In genomic region chr4:87767711-87768561, GRCm38 (mm10) we compare ENCODE assay signal across 9 mouse cellular contexts.
DNase-seq lines count a peak whose midpoint lies in the region; ATAC-seq lines count a peak whose summit lies in the region.
"Had no signal": no experiment of that assay in that cellular context is flagged by ENCODE, and none has a peak within 500 bp of the region (broad histone marks: within the 10 kb centered on the region; RNA-seq: fewer than 3 reads in every experiment).

No protein-coding gene starts in this region.

- H3K27ac ChIP-seq in kidney, embryonic 16.5 days (ENCODE audit: low read length), result no peak overlapping the region
- H3K27ac ChIP-seq in embryonic facial prominence, embryonic 14.5 days (replicated peaks; ENCODE audit: low read depth, low read length), result no peak overlapping the region; the same call in 1 of the 2 replicates
- H3K27ac ChIP-seq in intestine, embryonic 15.5 days, result no peak overlapping the region
- no peak overlapping the region for H3K27ac ChIP-seq in neural tube, embryonic 14.5 days (ENCODE audit: low read depth, low read length)
- no peak overlapping the region for H3K27ac ChIP-seq in liver, embryonic 12.5 days

- ATAC-seq in kidney, embryonic 16.5 days (ENCODE audit: low FRiP score, low TSS enrichment), result 0 out of 2 replicates have a peak, but pooled peaks have one; percentile 51
- peak; percentile 64 for ATAC-seq in embryonic facial prominence, embryonic 14.5 days (ENCODE audit: low read depth)
- ATAC-seq in intestine, embryonic 15.5 days, result peak; percentile 63; the same call in 1 of the 2 replicates
- peak; percentile 85 for ATAC-seq in neural tube, embryonic 14.5 days (ENCODE audit: low read depth)
- ATAC-seq in liver, embryonic 12.5 days, result no peak

- no peaks in the 10 kb centered on the region for H3K9me3 ChIP-seq in kidney, embryonic 16.5 days (ENCODE audit: low read length)
- no peaks in the 10 kb centered on the region for H3K9me3 ChIP-seq in embryonic facial prominence, embryonic 14.5 days (ENCODE audit: control insufficient read depth, low read length)
- no peaks in the 10 kb centered on the region for H3K9me3 ChIP-seq in intestine, embryonic 15.5 days
- H3K9me3 ChIP-seq in neural tube, embryonic 14.5 days (ENCODE audit: control insufficient read depth, low read length), result no peaks in the 10 kb centered on the region
- H3K9me3 ChIP-seq in liver, embryonic 12.5 days (replicated peaks), result no peaks in the 10 kb centered on the region

- no peak for DNase-seq in kidney, postnatal 36 days
- DNase-seq in embryonic facial prominence, embryonic 14.5 days (ENCODE audit: low spot score), result peak; percentile 81
- no peak for DNase-seq in layer of hippocampus, postnatal 14 days (ENCODE audit: low spot score in 2 of 2)
- no peak for DNase-seq in thymus, postnatal 4 days
- DNase-seq: adrenal gland, postnatal 14 days had no signal

- 0 out of 2 replicates have a peak, but pooled peaks cover 3% of the 10 kb centered on the region for H3K36me3 ChIP-seq in kidney, embryonic 16.5 days (ENCODE audit: insufficient read depth, low read length)
- 0 out of 2 replicates have a peak, but pooled peaks cover 5% of the 10 kb centered on the region for H3K36me3 ChIP-seq in embryonic facial prominence, embryonic 14.5 days (ENCODE audit: control insufficient read depth, insufficient read depth, low read length)
- H3K36me3 ChIP-seq in intestine, embryonic 15.5 days, result no peaks in the 10 kb centered on the region
- no peaks in the 10 kb centered on the region for H3K36me3 ChIP-seq in neural tube, embryonic 14.5 days (ENCODE audit: control insufficient read depth, insufficient read depth, low read length)
- peaks cover 7% of the 10 kb centered on the region for H3K36me3 ChIP-seq in liver, embryonic 12.5 days

- no peaks in the 10 kb centered on the region for H3K27me3 ChIP-seq in kidney, embryonic 16.5 days (ENCODE audit: insufficient read depth, low read length)
- no peaks in the 10 kb centered on the region for H3K27me3 ChIP-seq in embryonic facial prominence, embryonic 14.5 days (replicated peaks; ENCODE audit: control insufficient read depth, insufficient read depth, low read length)
- H3K27me3 ChIP-seq in intestine, embryonic 15.5 days (replicated peaks), result no peaks in the 10 kb centered on the region
- H3K27me3 ChIP-seq in neural tube, embryonic 14.5 days (ENCODE audit: control insufficient read depth, insufficient read depth, low read length), result no peaks in the 10 kb centered on the region
- H3K27me3 ChIP-seq in liver, embryonic 12.5 days (replicated peaks), result no peaks in the 10 kb centered on the region

- H3K9ac ChIP-seq in kidney, embryonic 16.5 days (replicated peaks; ENCODE audit: low read length), result no peak overlapping the region
- H3K9ac ChIP-seq in embryonic facial prominence, embryonic 14.5 days (ENCODE audit: low read depth, low read length), result no peak overlapping the region
- no peak overlapping the region for H3K9ac ChIP-seq in intestine, embryonic 15.5 days
- H3K9ac ChIP-seq in neural tube, embryonic 14.5 days (replicated peaks; ENCODE audit: low read depth, low read length), result no peak overlapping the region
- no peak overlapping the region for H3K9ac ChIP-seq in liver, embryonic 12.5 days

- 46% methylated on average over 11 of the region's 11 CpGs for WGBS in kidney, embryonic 16.5 days
- WGBS in embryonic facial prominence, embryonic 14.5 days, result 33% methylated on average over 11 of the region's 11 CpGs
- 45% methylated on average over 11 of the region's 11 CpGs for WGBS in intestine, embryonic 15.5 days
- 30% methylated on average over 11 of the region's 11 CpGs for WGBS in neural tube, embryonic 14.5 days
- 56% methylated on average over 11 of the region's 11 CpGs for WGBS in liver, embryonic 12.5 days (ENCODE audit: insufficient replicate concordance)

- peaks cover 8% of the 10 kb centered on the region; the same call in 1 of the 2 replicates for H3K4me1 ChIP-seq in kidney, embryonic 16.5 days (ENCODE audit: insufficient read depth, low read length)
- H3K4me1 ChIP-seq in embryonic facial prominence, embryonic 14.5 days (ENCODE audit: control insufficient read depth, insufficient read depth, low read length), result peaks cover 9% of the 10 kb centered on the region
- H3K4me1 ChIP-seq in intestine, embryonic 15.5 days (replicated peaks), result no peaks in the 10 kb centered on the region
- H3K4me1 ChIP-seq in neural tube, embryonic 14.5 days (ENCODE audit: control insufficient read depth, insufficient read depth, low read length), result peaks cover 3% of the 10 kb centered on the region; the same call in 1 of the 2 replicates
- H3K4me1 ChIP-seq in liver, embryonic 12.5 days, result no peaks in the 10 kb centered on the region

- H3K4me2 ChIP-seq in kidney, embryonic 16.5 days (replicated peaks; ENCODE audit: low read depth, low read length), result no peak overlapping the region
- H3K4me2 ChIP-seq in embryonic facial prominence, embryonic 14.5 days (ENCODE audit: low read depth, low read length), result no peak overlapping the region
- H3K4me2 ChIP-seq in intestine, embryonic 15.5 days (replicated peaks), result no peak overlapping the region
- H3K4me2 ChIP-seq in neural tube, embryonic 14.5 days (ENCODE audit: low read depth, low read length), result no peak overlapping the region
- no peak overlapping the region for H3K4me2 ChIP-seq in liver, embryonic 12.5 days

- H3K4me3 ChIP-seq in kidney, embryonic 16.5 days (ENCODE audit: low read length), result no peak overlapping the region
- no peak overlapping the region for H3K4me3 ChIP-seq in embryonic facial prominence, embryonic 14.5 days (ENCODE audit: low read depth, low read length)
- H3K4me3 ChIP-seq in intestine, embryonic 15.5 days (replicated peaks), result no peak overlapping the region
- no peak overlapping the region for H3K4me3 ChIP-seq in neural tube, embryonic 14.5 days (ENCODE audit: low read depth, low read length)
- H3K4me3 ChIP-seq in liver, embryonic 12.5 days, result no peak overlapping the region
